28 mouse cellular contexts compared by ENCODE assay signal in the genomic region with DNA sequence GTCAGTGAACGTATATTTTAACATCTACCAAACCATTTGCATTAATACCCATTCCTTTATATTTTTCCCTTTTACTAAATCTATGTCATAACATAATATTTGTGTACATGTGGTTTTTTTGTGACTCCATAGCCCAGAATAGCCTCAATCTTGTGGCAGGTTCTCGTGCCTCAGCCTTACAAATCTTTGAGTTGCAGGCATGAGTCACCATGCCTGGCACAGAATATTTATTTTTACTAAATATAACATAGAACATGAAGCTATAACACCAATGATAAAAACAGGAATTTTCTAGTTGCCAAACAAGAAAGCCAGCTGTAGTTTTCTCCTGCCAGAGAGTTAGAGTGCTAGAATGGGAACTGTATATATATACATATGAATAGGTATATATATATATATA. TPM values are rescaled to one million over a fixed set of nuclear protein-coding genes. Genes with fewer than 3 reads are reported as not detected.
DNase-seq lines count a peak whose midpoint lies in the region; TF ChIP-seq lines count a peak whose summit lies in the region.
"Had no signal": no experiment of that assay in that cellular context is flagged by ENCODE, and none has a peak within 500 bp of the region (broad histone marks: within the 10 kb centered on the region; RNA-seq: fewer than 3 reads in every experiment).

No protein-coding gene starts in this region.

- no peak for TF ChIP-seq CTCF in gastrocnemius, adult 2 months (IDR thresholded peaks at IDR 0.05)

- no peaks in the 10 kb centered on the region for H3K79me2 ChIP-seq in macrophage (ENCODE audit: inconsistent target)

- intact Hi-C loops in left cerebral cortex, postnatal 4 days (cut with DNase I), result no loop called here
- intact Hi-C loops in gastrocnemius, adult 2 months (cut with DNase I), result no loop called here

- peak overlapping the region; percentile 21 for H3K27ac ChIP-seq in macrophage
- no peak overlapping the region for H3K27ac ChIP-seq in gastrocnemius, adult 2 months
- H3K27ac ChIP-seq: embryonic facial prominence, embryonic 13.5 days; hindbrain, embryonic 12.5 days; hindbrain, postnatal 0 days; intestine, embryonic 15.5 days; layer of hippocampus, adult 2 months; liver, embryonic 12.5 days; midbrain, embryonic 12.5 days; stomach, postnatal 0 days had no signal

- WGBS in macrophage (ENCODE audit: missing documents), result 45% methylated on average over 2 of the region's 2 CpGs

- H3K36me3 ChIP-seq in macrophage (ENCODE audit: inconsistent target), result no peaks in the 10 kb centered on the region
- H3K36me3 ChIP-seq: embryonic facial prominence, embryonic 13.5 days; G1E; hindbrain, embryonic 12.5 days; intestine, embryonic 15.5 days; liver, embryonic 12.5 days; midbrain, embryonic 12.5 days had no signal

- no peak overlapping the region for H3K4me3 ChIP-seq in macrophage (ENCODE audit: inconsistent target)
- H3K4me3 ChIP-seq in gastrocnemius, adult 2 months, result no peak overlapping the region
- H3K4me3 ChIP-seq: embryonic facial prominence, embryonic 13.5 days; hindbrain, embryonic 12.5 days; intestine, embryonic 15.5 days; layer of hippocampus, adult 2 months; liver, embryonic 12.5 days; megakaryocyte, embryonic 14.5 days; midbrain, embryonic 12.5 days had no signal

- DNase-seq in left cerebral cortex, adult 11 months (ENCODE audit: low spot score), result peak; percentile 8
- DNase-seq in left cerebral cortex, postnatal 4 days, result no peak
- DNase-seq in 3T3-L1 (ENCODE audit: low read depth, low spot score) (peak; percentile 77), NIH3T3 (ENCODE audit: low read depth) (peak; percentile 93)
- no peak for DNase-seq in gastrocnemius, adult 2 months
- DNase-seq in cerebellum, postnatal 36 days, result no peak
- DNase-seq: adrenal gland, postnatal 10 days; cerebellum, adult 11-12 months; cerebellum, adult 9-11 months; forebrain, postnatal 0 days; gastrocnemius, postnatal 14 days; kidney, adult 2 months; kidney, postnatal 36 days; liver, postnatal 0 days; lung, postnatal 36 days; thymus, adult 2 months; thymus, postnatal 4 days had no signal

RNA-seq across cellular contexts. Expression of gene Haus6, which starts 8.7 kb away (rescaled TPM):
- 10 to 100 TPM; 11.4 to 11.9 TPM for total RNA-seq in left cerebral cortex, postnatal 4 days (2021)
- total RNA-seq in macrophage (2018; cell fraction: chromatin; rRNA removed), result 10 to 100 TPM in 13 of 26 experiments, 1 to 10 TPM in 13; 1.7 to 26.4 (median 9.8) TPM
- 1 to 10 TPM; 2.1 to 5.2 (median 3.9) TPM for total RNA-seq in macrophage (2018; cell fraction: cytosol; rRNA removed)
- 10 to 100 TPM in 7 of 26 experiments, 1 to 10 TPM in 19; 2.3 to 28.5 (median 6.4) TPM for total RNA-seq in macrophage (2018; cell fraction: nucleus; rRNA removed)
- polyA plus RNA-seq in macrophage (2018), result 2.5 to 7.6 TPM (median 3.5 TPM) in 3 replicates
- total RNA-seq in gastrocnemius, adult 2 months (2021), result 1 to 10 TPM; 5.0 to 5.3 TPM

RNA-seq across cellular contexts. Expression of gene Rraga, which starts 45.0 kb away (rescaled TPM):
- total RNA-seq in left cerebral cortex, postnatal 4 days (2021), result 100 to 1,000 TPM; 131 to 139 TPM
- total RNA-seq in macrophage (2018; cell fraction: chromatin; rRNA removed), result 10 to 100 TPM in 9 of 26 experiments, 1 to 10 TPM in 17; 5.5 to 20.8 (median 9.2) TPM
- 10 to 100 TPM; 35.6 to 62.7 (median 48.0) TPM for total RNA-seq in macrophage (2018; cell fraction: cytosol; rRNA removed)
- 10 to 100 TPM; 13.4 to 39.6 (median 27.9) TPM for total RNA-seq in macrophage (2018; cell fraction: nucleus; rRNA removed)
- polyA plus RNA-seq in macrophage (2018), result 62.8 to 81.5 TPM (median 63.2 TPM) in 3 replicates
- total RNA-seq in gastrocnemius, adult 2 months (2021), result 10 to 100 TPM; 43.5 to 54.4 TPM

RNA-seq across cellular contexts. Expression of gene Plin2, which starts 49.4 kb away (rescaled TPM):
- total RNA-seq in left cerebral cortex, postnatal 4 days (2021), result 10 to 100 TPM; 32.0 to 46.7 TPM
- 1,000 to 10,000 TPM in 2 of 26 experiments, 100 to 1,000 TPM in 24; 116 to 1,608 (median 288) TPM for total RNA-seq in macrophage (2018; cell fraction: chromatin; rRNA removed)
- 1,000 to 10,000 TPM in 12 of 26 experiments, 100 to 1,000 TPM in 14; 487 to 1,958 (median 813) TPM for total RNA-seq in macrophage (2018; cell fraction: cytosol; rRNA removed)
- total RNA-seq in macrophage (2018; cell fraction: nucleus; rRNA removed), result 100 to 1,000 TPM; 256 to 887 (median 407) TPM
- 864 to 2,248 TPM (median 2,111 TPM) in 3 replicates for polyA plus RNA-seq in macrophage (2018)
- 10 to 100 TPM; 32.4 to 60.2 TPM for total RNA-seq in gastrocnemius, adult 2 months (2021)

Comparison
In these comparisons a context has a peak if more than half of its experiments do, and no peak if none do; other contexts are left out.
1. DNase-seq: peak in left cerebral cortex, adult 11 months (single experiment), 3T3-L1 (single experiment) and NIH3T3 (single experiment); none in left cerebral cortex, postnatal 4 days (single experiment), gastrocnemius, adult 2 months (single experiment) and cerebellum, postnatal 36 days (0 of 2).